Mouse (Mus musculus): ENCODE results near the gene Dctn1. TPM values are rescaled to one million over a fixed set of nuclear protein-coding genes. Genes with fewer than 3 reads are reported as not detected.

The Dctn1 gene
- polyA plus RNA-seq, 1 experiment: 252 TPM

- no peak for TF ChIP-seq POLR2A (IDR thresholded peaks at IDR 0.05; ENCODE audit: borderline replicate concordance, extremely low read depth, insufficient read depth, insufficient read length, poor library complexity, severe bottlenecking)
- no peak for TF ChIP-seq CTCF (IDR thresholded peaks at IDR 0.05; ENCODE audit: borderline replicate concordance, extremely low read depth, insufficient read depth, insufficient read length)
- peak; percentile 70 for DNase-seq (ENCODE audit: low read depth)
Observed at GRCm38 (mm10) chr6:83137576-83137950, 28.2 kb upstream of the Dctn1 start.

- peak; percentile 50 for DNase-seq (ENCODE audit: low read depth)
Observed at GRCm38 (mm10) chr6:83138056-83138455, 27.7 kb upstream of the Dctn1 start.

GRCm38 (mm10) chr6:83140044-83140443, 25.7 kb upstream of the Dctn1 start:
- no peak for DNase-seq (ENCODE audit: low read depth)
- no peak for TF ChIP-seq CTCF (IDR thresholded peaks at IDR 0.05; ENCODE audit: borderline replicate concordance, extremely low read depth, insufficient read depth, insufficient read length)

More at GRCm38 (mm10) chr6:83138056-83138455, 27.7 kb upstream of the Dctn1 start:
- TF ChIP-seq POLR2A (IDR thresholded peaks at IDR 0.05; ENCODE audit: borderline replicate concordance, extremely low read depth, insufficient read depth, insufficient read length, poor library complexity, severe bottlenecking) (no peak), CTCF (IDR thresholded peaks at IDR 0.05; ENCODE audit: borderline replicate concordance, extremely low read depth, insufficient read depth, insufficient read length) (0 out of 2 replicates have a peak, but pooled peaks have one; percentile 4)

GRCm38 (mm10) chr6:83141636-83142035, 24.1 kb upstream of the Dctn1 start:
- TF ChIP-seq POLR2A (IDR thresholded peaks at IDR 0.05; ENCODE audit: borderline replicate concordance, extremely low read depth, insufficient read depth, insufficient read length, poor library complexity, severe bottlenecking) (no peak), CTCF (IDR thresholded peaks at IDR 0.05; ENCODE audit: borderline replicate concordance, extremely low read depth, insufficient read depth, insufficient read length) (no peak)
- no peak for DNase-seq (ENCODE audit: low read depth)

GRCm38 (mm10) chr6:83142211-83142731, 23.4 kb upstream of the Dctn1 start:
- peak; percentile 32 for DNase-seq (ENCODE audit: low read depth)

GRCm38 (mm10) chr6:83142886-83143285, 22.8 kb upstream of the Dctn1 start:
- TF ChIP-seq POLR2A (IDR thresholded peaks at IDR 0.05; ENCODE audit: borderline replicate concordance, extremely low read depth, insufficient read depth, insufficient read length, poor library complexity, severe bottlenecking): no peak
- TF ChIP-seq CTCF (IDR thresholded peaks at IDR 0.05; ENCODE audit: borderline replicate concordance, extremely low read depth, insufficient read depth, insufficient read length): no peak
- no peak for DNase-seq (ENCODE audit: low read depth)

More at GRCm38 (mm10) chr6:83142211-83142731, 23.4 kb upstream of the Dctn1 start:
- TF ChIP-seq POLR2A (IDR thresholded peaks at IDR 0.05; ENCODE audit: borderline replicate concordance, extremely low read depth, insufficient read depth, insufficient read length, poor library complexity, severe bottlenecking): no peak
- no peak for TF ChIP-seq CTCF (IDR thresholded peaks at IDR 0.05; ENCODE audit: borderline replicate concordance, extremely low read depth, insufficient read depth, insufficient read length)

- TF ChIP-seq POLR2A (IDR thresholded peaks at IDR 0.05; ENCODE audit: borderline replicate concordance, extremely low read depth, insufficient read depth, insufficient read length, poor library complexity, severe bottlenecking): no peak
- no peak for TF ChIP-seq CTCF (IDR thresholded peaks at IDR 0.05; ENCODE audit: borderline replicate concordance, extremely low read depth, insufficient read depth, insufficient read length)
- no peak for DNase-seq (ENCODE audit: low read depth)
Observed at GRCm38 (mm10) chr6:83145209-83145608, 20.5 kb upstream of the Dctn1 start.

GRCm38 (mm10) chr6:83145805-83146204, 19.9 kb upstream of the Dctn1 start:
- DNase-seq (ENCODE audit: low read depth): no peak
- no peak for TF ChIP-seq POLR2A (IDR thresholded peaks at IDR 0.05; ENCODE audit: borderline replicate concordance, extremely low read depth, insufficient read depth, insufficient read length, poor library complexity, severe bottlenecking)
- TF ChIP-seq CTCF (IDR thresholded peaks at IDR 0.05; ENCODE audit: borderline replicate concordance, extremely low read depth, insufficient read depth, insufficient read length): no peak

- TF ChIP-seq CTCF (IDR thresholded peaks at IDR 0.05; ENCODE audit: borderline replicate concordance, extremely low read depth, insufficient read depth, insufficient read length): no peak
- no peak for TF ChIP-seq POLR2A (IDR thresholded peaks at IDR 0.05; ENCODE audit: borderline replicate concordance, extremely low read depth, insufficient read depth, insufficient read length, poor library complexity, severe bottlenecking)
- no peak for DNase-seq (ENCODE audit: low read depth)
Observed at GRCm38 (mm10) chr6:83147280-83147679, 18.4 kb upstream of the Dctn1 start.

GRCm38 (mm10) chr6:83151721-83152120, 14.0 kb upstream of the Dctn1 start:
- no peak for TF ChIP-seq POLR2A (IDR thresholded peaks at IDR 0.05; ENCODE audit: borderline replicate concordance, extremely low read depth, insufficient read depth, insufficient read length, poor library complexity, severe bottlenecking)
- no peak for TF ChIP-seq CTCF (IDR thresholded peaks at IDR 0.05; ENCODE audit: borderline replicate concordance, extremely low read depth, insufficient read depth, insufficient read length)
- no peak for DNase-seq (ENCODE audit: low read depth)

- DNase-seq (ENCODE audit: low read depth): no peak
- TF ChIP-seq CTCF (IDR thresholded peaks at IDR 0.05; ENCODE audit: borderline replicate concordance, extremely low read depth, insufficient read depth, insufficient read length): no peak
- TF ChIP-seq POLR2A (IDR thresholded peaks at IDR 0.05; ENCODE audit: borderline replicate concordance, extremely low read depth, insufficient read depth, insufficient read length, poor library complexity, severe bottlenecking): no peak
Observed at GRCm38 (mm10) chr6:83153038-83153437, 12.7 kb upstream of the Dctn1 start.

GRCm38 (mm10) chr6:83153485-83153884, 12.2 kb upstream of the Dctn1 start:
- DNase-seq (ENCODE audit: low read depth): no peak
- TF ChIP-seq CTCF (IDR thresholded peaks at IDR 0.05; ENCODE audit: borderline replicate concordance, extremely low read depth, insufficient read depth, insufficient read length) (no peak), POLR2A (IDR thresholded peaks at IDR 0.05; ENCODE audit: borderline replicate concordance, extremely low read depth, insufficient read depth, insufficient read length, poor library complexity, severe bottlenecking) (no peak)

Measured in brain, embryonic 14.5 days (tissue).